Mouse (Mus musculus) embryonic facial prominence, embryonic 12.5 days (tissue): ENCODE data around the gene Nptxr. TPM values are rescaled to one million over a fixed set of nuclear protein-coding genes. Genes with fewer than 3 reads are reported as not detected.

Experiments
- ATAC-seq: fragments of 200-750 bp; cut with Nextera tagmentation; 2 replicates; pipeline ENCODE4 v1.8.0; 2017; ENCODE audit not compliant: insufficient number of reproducible peaks, insufficient read depth, low FRiP score, low TSS enrichment
- H3K27ac ChIP-seq: fragments of 300-500 bp; sonication (generic); 2 replicates; pipeline ENCODE4 v1.5.1; 2016; ENCODE audit warnings: mild to moderate bottlenecking
- H3K27me3 ChIP-seq: fragments of 300-500 bp; sonication (generic); 2 replicates; pipeline ENCODE4 v1.6.1; 2016; ENCODE audit warnings: mild to moderate bottlenecking, moderate library complexity
- H3K36me3 ChIP-seq: fragments of 300-500 bp; sonication (generic); 2 replicates; pipeline ENCODE4 v1.6.1; 2016; ENCODE audit warnings: mild to moderate bottlenecking
- H3K4me1 ChIP-seq: fragments of 300-500 bp; sonication (generic); 2 replicates; pipeline ENCODE4 v1.6.1; 2016
- H3K4me2 ChIP-seq: fragments of 300-500 bp; sonication (generic); replicated peaks from 2 replicates; pipeline ENCODE4 v1.6.1; 2016; ENCODE audit warnings: mild to moderate bottlenecking, moderate library complexity
- H3K4me3 ChIP-seq: fragments of 300-500 bp; sonication (generic); 2 replicates; pipeline ENCODE4 v1.5.1; 2016; ENCODE audit warnings: mild to moderate bottlenecking
- H3K9ac ChIP-seq: fragments of 300-500 bp; sonication (generic); 2 replicates; pipeline ENCODE4 v1.6.1; 2016; ENCODE audit warnings: mild to moderate bottlenecking, moderate library complexity
- H3K9me3 ChIP-seq: fragments of 300-500 bp; sonication (generic); 2 replicates; pipeline ENCODE4 v1.6.1; 2016; ENCODE audit warnings: mild to moderate bottlenecking, moderate library complexity
- WGBS: fragments of 180-500 bp; shearing (Covaris S2); methylation state at CpG from one replicate; pipeline ENCODE4 v1.1.7; 2016; 5-methylcytosine and 5-hydroxymethylcytosine counted together
- polyA plus RNA-seq: library from polyadenylated mRNA; unstranded; fragments of >200 nt; fragmentation: Nextera tagmentation; extraction: Ambion mirVana; gene quantifications from 2 replicates; pipeline ENCODE4 v1.2.1, GENCODE M21; 2016

Gene Nptxr
- polyA plus RNA-seq, 1 experiment from 2014 or later: 4.1 TPM

DNA sequence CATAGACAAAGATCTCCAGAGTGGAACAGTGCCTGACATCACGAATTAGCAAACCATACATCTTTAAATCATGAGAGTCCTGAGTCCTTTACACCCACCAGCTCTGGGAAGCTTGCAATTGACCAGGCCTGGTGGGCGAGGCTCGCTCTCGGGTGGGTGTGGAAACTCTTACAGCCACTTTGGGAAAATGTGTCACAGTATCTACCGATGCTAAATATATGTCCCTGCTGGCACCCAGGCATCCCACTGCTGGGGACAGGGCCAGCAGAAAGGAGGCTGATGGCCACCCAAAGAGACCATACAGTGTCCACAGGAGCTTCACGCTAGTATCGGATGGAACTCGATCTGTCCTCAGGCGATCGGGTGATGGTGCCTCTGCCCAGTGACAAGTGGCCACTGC is 6.0 kb downstream of the Nptxr start:
- WGBS: 79% methylated on average over 10 of the region's 10 CpGs
- no peaks in the 10 kb centered on the region for H3K36me3 ChIP-seq
- no peaks in the 10 kb centered on the region for H3K9me3 ChIP-seq
- H3K4me3 ChIP-seq: no peak overlapping the region
- H3K9ac ChIP-seq: no peak overlapping the region
- no peak for ATAC-seq
- peaks cover 43% of the 10 kb centered on the region for H3K27me3 ChIP-seq
- H3K4me1 ChIP-seq: no peaks in the 10 kb centered on the region
- H3K27ac ChIP-seq: no peak overlapping the region
- H3K4me2 ChIP-seq: no peak overlapping the region

DNA sequence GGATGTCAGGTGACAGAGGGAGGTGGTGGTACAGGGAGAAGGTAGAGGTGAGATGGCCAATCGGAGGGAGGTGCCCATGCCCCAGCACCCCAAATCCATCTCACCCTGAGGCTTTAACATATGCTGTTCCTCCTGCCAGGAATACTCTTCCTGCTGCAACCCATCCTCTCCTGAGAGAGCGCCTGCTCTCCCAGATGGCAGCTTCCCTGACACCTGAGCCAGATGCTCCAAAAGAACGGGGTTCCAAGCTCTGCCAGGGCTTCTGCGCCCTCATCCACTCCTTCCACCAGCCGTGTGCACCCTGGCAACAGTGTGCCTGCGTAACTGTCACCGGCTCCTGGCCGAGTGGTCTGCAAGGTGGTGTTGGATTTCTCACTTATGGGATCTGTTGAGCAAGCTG is 6.9 kb downstream of the Nptxr start:
- H3K27me3 ChIP-seq: peaks cover 33% of the 10 kb centered on the region
- no peak overlapping the region for H3K9ac ChIP-seq
- H3K36me3 ChIP-seq: no peaks in the 10 kb centered on the region
- no peak for ATAC-seq
- no peaks in the 10 kb centered on the region for H3K9me3 ChIP-seq
- no peak overlapping the region for H3K4me3 ChIP-seq
- no peak overlapping the region for H3K4me2 ChIP-seq
- no peak overlapping the region for H3K27ac ChIP-seq
- no peaks in the 10 kb centered on the region for H3K4me1 ChIP-seq
- WGBS: 76% methylated on average over 8 of the region's 8 CpGs

- Histone ChIP-seq H3K27ac (no peak overlapping the region), H3K27me3 (peaks cover 28% of the 10 kb centered on the region), H3K36me3 (no peaks in the 10 kb centered on the region), H3K9me3 (no peaks in the 10 kb centered on the region), H3K9ac (no peak overlapping the region), H3K4me2 (no peak overlapping the region), H3K4me3 (no peak overlapping the region), H3K4me1 (no peaks in the 10 kb centered on the region)
- ATAC-seq: no peak
- 84% methylated on average over 7 of the region's 7 CpGs for WGBS
Observed at GRCm38 (mm10) chr15:79797096-79797495, 7.5 kb downstream of the Nptxr start.

DNA sequence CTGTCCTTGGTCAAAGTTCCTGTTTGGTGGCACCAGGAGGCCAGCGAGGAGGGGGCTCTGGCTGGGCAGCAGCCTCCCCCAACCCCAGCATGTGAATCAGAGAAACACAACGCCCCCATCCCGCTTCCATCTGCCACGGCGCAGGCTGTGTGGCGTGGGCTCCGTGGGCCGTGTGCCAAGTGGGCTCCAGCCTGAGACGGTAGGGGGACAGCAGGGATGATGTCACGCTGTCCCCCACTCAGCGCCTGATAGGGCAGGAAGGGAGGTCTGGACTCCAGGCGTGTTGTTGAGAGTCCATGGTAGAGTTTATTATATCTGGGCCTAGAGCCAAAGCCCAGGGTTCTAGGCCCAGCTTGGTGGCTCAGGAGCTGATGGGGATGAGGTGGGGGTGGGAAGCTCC is 8.3 kb downstream of the Nptxr start:
- Histone ChIP-seq H3K9ac (no peak overlapping the region), H3K4me1 (no peaks in the 10 kb centered on the region), H3K27ac (no peak overlapping the region), H3K4me3 (no peak overlapping the region), H3K36me3 (no peaks in the 10 kb centered on the region), H3K4me2 (no peak overlapping the region), H3K9me3 (no peaks in the 10 kb centered on the region), H3K27me3 (peaks cover 24% of the 10 kb centered on the region; the same call in 1 of the 2 replicates)
- 86% methylated on average over 12 of the region's 12 CpGs for whole genome bisulfite sequencing
- no peak for ATAC-seq

DNA sequence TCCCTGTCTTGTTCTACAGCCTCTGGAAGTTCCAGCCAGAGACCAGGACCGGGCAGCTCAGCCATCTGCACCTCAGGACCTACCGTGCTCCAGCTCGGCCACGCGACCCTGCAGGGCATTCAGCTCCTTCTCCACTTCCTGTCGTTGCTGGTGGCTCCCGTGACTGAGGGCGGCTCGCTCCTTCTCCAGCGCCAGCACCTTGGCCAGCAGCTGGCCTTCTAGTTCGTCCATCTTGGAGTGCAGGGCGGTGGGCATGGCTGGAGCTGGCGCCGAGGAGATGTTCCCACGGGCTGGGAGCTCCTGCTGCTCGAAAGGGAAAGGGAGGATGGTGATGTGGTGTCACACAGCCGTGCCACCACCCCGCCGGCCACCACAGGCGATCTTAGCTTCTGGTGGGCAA is 10.4 kb downstream of the Nptxr start:
- Histone ChIP-seq H3K27me3 (peaks cover 10% of the 10 kb centered on the region; the same call in 1 of the 2 replicates), H3K9ac (no peak overlapping the region), H3K4me2 (no peak overlapping the region), H3K4me3 (no peak overlapping the region), H3K36me3 (no peaks in the 10 kb centered on the region), H3K4me1 (no peaks in the 10 kb centered on the region), H3K9me3 (no peaks in the 10 kb centered on the region), H3K27ac (no peak overlapping the region)
- ATAC-seq: no peak
- 23% methylated on average over 20 of the region's 20 CpGs for WGBS

GRCm38 (mm10) chr15:79793076-79793475 is 11.5 kb downstream of the Nptxr start:
- Histone ChIP-seq H3K4me3 (no peak overlapping the region), H3K4me1 (no peaks in the 10 kb centered on the region), H3K27ac (no peak overlapping the region), H3K4me2 (no peak overlapping the region), H3K9me3 (no peaks in the 10 kb centered on the region), H3K27me3 (peaks cover 10% of the 10 kb centered on the region; the same call in 1 of the 2 replicates), H3K36me3 (no peaks in the 10 kb centered on the region), H3K9ac (no peak overlapping the region)
- no peak for ATAC-seq
- 90% methylated on average over 9 of the region's 9 CpGs for WGBS

DNA sequence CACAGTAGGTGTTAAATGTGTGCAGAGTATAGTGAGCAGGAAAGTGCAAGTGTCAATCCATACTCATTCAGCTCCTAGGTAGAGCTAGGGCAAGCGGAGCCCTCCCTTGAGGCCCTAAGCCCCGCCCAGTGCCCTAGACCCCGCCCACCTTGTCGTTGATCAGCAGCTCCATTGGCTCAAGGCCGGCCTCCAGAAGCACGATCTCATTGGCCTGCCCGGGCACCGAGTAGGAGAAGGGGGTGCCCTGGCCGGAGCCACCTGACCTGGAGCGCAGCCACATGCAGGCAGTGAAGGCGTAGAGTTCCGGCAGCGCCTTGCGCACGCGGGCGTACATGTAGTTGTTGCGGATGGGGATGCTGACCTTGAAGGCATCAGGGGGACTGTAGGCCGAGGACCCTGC is 12.1 kb downstream of the Nptxr start:
- Histone ChIP-seq H3K4me2 (no peak overlapping the region), H3K27ac (no peak overlapping the region), H3K27me3 (peaks cover 14% of the 10 kb centered on the region), H3K36me3 (no peaks in the 10 kb centered on the region), H3K4me3 (no peak overlapping the region), H3K9me3 (no peaks in the 10 kb centered on the region), H3K4me1 (no peaks in the 10 kb centered on the region), H3K9ac (no peak overlapping the region)
- WGBS: 25% methylated on average over 19 of the region's 19 CpGs
- ATAC-seq: no peak

DNA sequence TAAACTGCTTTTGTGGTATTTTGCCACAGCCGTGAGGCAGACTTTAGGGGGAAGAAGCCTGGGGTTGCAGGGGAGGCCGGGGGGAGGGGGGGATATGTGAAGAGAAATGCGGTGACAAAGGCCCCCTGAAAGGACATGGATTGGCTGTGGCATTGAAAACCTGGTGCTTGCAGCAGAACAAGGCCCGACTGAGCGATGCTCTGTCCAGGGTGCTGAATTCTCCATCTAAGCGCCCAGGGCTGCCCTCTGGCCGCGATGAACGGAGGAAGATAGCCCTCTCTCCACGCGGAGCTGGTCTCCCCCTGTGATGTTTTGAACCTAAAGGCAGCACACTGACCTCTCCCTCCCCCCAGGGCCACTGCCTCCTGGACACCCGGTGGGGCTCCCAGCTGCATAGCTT is 13.1 kb downstream of the Nptxr start:
- Histone ChIP-seq H3K9me3 (no peaks in the 10 kb centered on the region), H3K4me1 (no peaks in the 10 kb centered on the region), H3K36me3 (no peaks in the 10 kb centered on the region), H3K27me3 (peaks cover 14% of the 10 kb centered on the region), H3K4me3 (no peak overlapping the region), H3K9ac (no peak overlapping the region), H3K27ac (no peak overlapping the region), H3K4me2 (no peak overlapping the region)
- 4% methylated on average over 12 of the region's 12 CpGs for WGBS
- ATAC-seq: no peak

DNA sequence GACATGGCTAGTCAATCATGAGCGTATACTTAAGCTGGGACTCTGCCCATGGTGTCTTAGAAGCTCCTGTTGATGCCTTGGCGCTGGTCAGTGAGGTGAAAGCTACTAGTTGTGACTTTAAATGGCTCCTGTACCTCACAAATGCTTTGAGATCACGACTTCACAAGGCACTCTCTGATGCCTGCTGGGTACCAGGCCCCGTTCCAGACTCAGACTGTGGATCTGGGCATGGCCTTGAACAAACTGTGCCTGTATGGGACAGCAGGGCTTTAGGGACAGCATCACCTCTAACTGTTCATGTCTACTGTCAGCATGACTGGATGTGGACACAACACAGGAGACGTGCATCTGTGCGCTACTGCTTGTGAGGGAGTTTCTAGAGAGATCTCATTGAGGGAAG is 13.7 kb downstream of the Nptxr start:
- Histone ChIP-seq H3K27me3 (peaks cover 14% of the 10 kb centered on the region), H3K4me2 (no peak overlapping the region), H3K4me1 (no peaks in the 10 kb centered on the region), H3K9me3 (no peaks in the 10 kb centered on the region), H3K27ac (no peak overlapping the region), H3K4me3 (no peak overlapping the region), H3K9ac (no peak overlapping the region), H3K36me3 (no peaks in the 10 kb centered on the region)
- WGBS: 84% methylated on average over 6 of the region's 6 CpGs
- ATAC-seq: no peak

- no peak for ATAC-seq
- Histone ChIP-seq H3K27ac (no peak overlapping the region), H3K36me3 (no peaks in the 10 kb centered on the region), H3K9me3 (no peaks in the 10 kb centered on the region), H3K4me3 (no peak overlapping the region), H3K27me3 (peaks cover 14% of the 10 kb centered on the region), H3K4me1 (no peaks in the 10 kb centered on the region), H3K4me2 (no peak overlapping the region), H3K9ac (no peak overlapping the region)
- 50% methylated on average over 8 of the region's 8 CpGs for WGBS
Observed at GRCm38 (mm10) chr15:79790111-79790510, 14.5 kb downstream of the Nptxr start.

DNA sequence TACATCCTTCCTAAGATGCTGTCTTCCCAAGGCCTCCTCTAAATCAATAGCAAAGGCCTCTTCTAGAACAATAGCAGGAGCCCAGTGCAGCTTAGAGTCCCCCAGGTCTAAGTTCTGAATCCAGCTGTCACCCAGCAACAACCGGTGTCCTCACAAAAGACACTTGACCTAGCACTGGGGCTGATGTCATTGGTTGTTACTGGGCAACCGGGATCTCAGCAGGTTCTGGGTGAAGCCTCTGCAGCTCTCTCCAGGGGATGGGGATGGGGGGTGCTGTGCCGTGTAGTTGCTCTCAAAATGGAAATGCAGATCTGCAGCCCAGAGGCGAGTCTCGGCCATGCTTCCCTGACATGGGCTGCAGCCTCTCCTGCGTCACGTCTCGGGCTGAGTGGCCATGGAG is 16.8 kb downstream of the Nptxr start:
- H3K36me3 ChIP-seq: no peaks in the 10 kb centered on the region
- no peak overlapping the region for H3K27ac ChIP-seq
- 57% methylated on average over 8 of the region's 8 CpGs for WGBS
- ATAC-seq: no peak
- H3K4me3 ChIP-seq: no peak overlapping the region
- no peak overlapping the region for H3K9ac ChIP-seq
- H3K4me1 ChIP-seq: no peaks in the 10 kb centered on the region
- no peak overlapping the region for H3K4me2 ChIP-seq
- no peaks in the 10 kb centered on the region for H3K9me3 ChIP-seq
- H3K27me3 ChIP-seq: peaks cover 9% of the 10 kb centered on the region; the same call in 1 of the 2 replicates

GRCm38 (mm10) chr15:79785056-79785455 is 19.5 kb downstream of the Nptxr start:
- H3K4me2 ChIP-seq: no peak overlapping the region
- WGBS: 63% methylated on average over 1 of the region's 1 CpGs
- H3K9me3 ChIP-seq: no peaks in the 10 kb centered on the region
- H3K4me3 ChIP-seq: no peak overlapping the region
- no peaks in the 10 kb centered on the region for H3K4me1 ChIP-seq
- no peaks in the 10 kb centered on the region for H3K36me3 ChIP-seq
- ATAC-seq: no peak
- H3K27ac ChIP-seq: no peak overlapping the region
- no peak overlapping the region for H3K9ac ChIP-seq
- H3K27me3 ChIP-seq: peaks cover 4% of the 10 kb centered on the region; the same call in 1 of the 2 replicates

- Histone ChIP-seq H3K9ac (no peak within 1 kb of the TSS), H3K36me3 (no peaks in the 10 kb centered on the region), H3K9me3 (no peaks in the 10 kb centered on the region), H3K4me2 (no peak within 1 kb of the TSS), H3K27me3 (no peaks in the 10 kb centered on the region), H3K4me1 (peaks cover 15% of the 10 kb centered on the region), H3K27ac (no peak within 1 kb of the TSS), H3K4me3 (no peak within 1 kb of the TSS)
- ATAC-seq: no peak
Observed at GRCm38 (mm10) chr15:79777749-79778148, 26.8 kb downstream of the Nptxr start, which contains the start of gene Dnal4. Gene Dnal4, minus strand, starts transcription at chr15:79777849.
